Mouse (Mus musculus): Measurements from ENCODE around the gene Lhx1.

Gene Lhx1

DNA sequence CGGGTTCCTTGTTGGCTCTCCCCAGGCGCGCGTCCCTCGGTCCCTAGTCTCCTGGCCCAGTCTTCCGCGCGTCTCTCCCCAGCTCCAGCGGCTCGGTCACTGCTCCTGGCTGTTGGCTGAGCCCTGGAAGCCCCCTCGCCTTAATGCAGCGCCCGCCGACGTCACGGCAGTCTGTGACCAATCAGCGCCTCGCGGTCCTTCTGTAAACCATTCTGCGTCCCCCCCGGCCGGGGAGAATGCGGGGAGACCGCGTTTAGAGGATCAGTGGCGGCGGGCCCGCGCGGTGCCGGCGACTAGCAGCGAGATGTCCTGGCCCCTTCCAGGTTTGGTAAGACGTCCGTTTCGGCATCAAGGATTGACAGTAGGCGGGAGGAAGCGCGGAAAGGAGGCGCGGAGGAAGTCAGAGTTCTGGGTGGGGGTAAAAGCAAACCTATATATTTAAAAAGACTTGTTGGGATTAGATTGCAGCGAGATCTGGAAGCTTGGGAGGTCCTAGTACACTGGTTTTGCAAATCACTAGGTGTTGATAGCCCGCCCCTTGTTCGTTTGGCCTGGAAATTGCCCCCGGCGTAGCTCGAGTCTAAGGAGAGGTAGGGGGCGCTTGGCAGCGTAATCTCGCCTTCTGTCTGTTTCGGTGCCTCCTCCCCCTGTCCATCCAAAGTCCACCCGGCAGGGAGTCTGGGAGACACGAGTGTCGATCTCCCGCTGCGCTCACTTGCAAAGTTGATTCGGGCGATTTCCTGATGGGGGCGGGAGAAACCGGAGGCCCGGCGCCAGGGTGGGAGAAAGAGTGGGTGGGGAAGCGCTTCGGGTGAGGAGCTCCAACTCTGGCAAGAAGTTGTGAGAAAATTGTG, at the start of gene Lhx1:
TSS of gene Lhx1 (minus strand) at position 115 of the 854 bp plus-strand sequence.
- DNase-seq: no peak

DNA sequence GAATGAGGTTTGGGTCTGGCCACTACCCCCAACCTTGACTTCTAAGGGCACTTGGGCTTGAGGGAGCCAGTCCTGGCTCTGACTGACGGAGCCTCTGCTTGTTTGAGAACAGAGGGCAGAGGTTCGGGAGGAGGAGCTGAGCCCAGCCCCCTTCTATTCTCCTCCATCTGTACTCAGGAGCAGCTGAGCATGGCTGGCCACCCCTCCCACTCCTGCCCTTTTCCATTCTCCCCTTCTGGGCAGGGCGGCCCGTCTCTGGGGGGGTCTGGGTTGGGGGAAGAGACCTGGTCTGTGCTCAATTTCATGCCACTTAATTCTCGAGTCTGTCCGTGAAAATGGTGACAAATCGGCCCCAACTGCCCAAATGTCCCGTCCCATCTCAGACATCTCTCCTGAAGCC, 49.5 kb upstream of the Lhx1 start:
- no peak for DNase-seq

DNA sequence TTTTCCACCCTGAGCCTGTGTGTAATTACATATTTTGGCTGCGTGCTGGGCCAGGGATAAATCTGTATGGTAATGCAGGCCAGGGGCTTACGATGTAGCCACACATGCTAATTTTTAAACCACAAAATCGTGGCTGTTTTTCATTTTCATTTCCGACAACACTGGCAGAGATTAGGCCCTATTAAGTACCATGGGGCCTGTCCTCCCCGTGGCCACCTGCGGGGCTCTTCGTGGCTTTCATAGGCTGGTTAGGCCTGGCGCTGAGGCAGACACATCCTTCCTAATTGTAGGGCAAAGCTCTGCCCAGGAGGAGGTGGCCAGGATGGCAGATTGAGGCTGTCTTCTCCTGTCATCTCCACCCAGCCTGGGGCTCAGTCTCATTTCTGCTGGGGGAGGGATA, 48.3 kb upstream of the Lhx1 start:
- DNase-seq: no peak

DNA sequence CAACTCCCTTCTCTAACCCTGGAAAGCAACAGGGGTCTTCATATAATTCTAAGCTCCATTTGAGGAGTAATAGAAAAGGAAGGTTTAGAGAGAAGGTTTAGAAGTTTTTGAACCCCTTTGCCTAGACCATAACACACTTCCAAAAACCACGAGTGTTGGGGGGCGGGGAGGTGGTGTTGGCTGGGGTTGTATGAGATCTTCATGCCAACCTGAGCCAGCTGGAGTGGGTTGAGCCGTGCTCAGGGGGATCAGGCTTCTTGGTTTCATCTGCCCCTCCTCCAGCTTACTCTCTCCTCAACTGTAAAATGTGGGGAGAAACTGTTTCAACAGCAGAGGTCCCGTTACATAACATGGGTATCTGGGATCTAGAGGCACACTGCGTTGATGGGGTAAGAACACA, 45.5 kb upstream of the Lhx1 start:
- DNase-seq: no peak

DNA sequence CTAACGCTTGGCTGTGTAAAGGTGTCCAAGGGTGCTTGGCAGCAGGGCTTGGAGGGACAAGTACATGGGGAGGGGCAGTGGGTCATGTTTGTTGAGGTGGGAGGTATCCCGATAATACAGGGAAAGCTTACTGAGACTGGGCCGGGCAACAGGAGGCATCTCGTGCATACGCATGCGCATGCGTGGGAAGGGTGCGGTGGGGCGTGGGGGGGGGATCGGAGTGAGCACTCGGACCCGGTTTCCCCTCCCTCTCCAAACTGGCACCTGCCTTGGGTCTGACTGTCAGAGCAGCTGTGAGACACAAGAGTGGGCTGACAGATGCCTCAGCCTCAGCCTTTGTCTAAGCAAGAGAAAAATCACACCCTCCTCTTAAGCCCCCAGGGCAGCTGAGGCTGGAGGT, 45.1 kb upstream of the Lhx1 start:
- DNase-seq: no peak

DNA sequence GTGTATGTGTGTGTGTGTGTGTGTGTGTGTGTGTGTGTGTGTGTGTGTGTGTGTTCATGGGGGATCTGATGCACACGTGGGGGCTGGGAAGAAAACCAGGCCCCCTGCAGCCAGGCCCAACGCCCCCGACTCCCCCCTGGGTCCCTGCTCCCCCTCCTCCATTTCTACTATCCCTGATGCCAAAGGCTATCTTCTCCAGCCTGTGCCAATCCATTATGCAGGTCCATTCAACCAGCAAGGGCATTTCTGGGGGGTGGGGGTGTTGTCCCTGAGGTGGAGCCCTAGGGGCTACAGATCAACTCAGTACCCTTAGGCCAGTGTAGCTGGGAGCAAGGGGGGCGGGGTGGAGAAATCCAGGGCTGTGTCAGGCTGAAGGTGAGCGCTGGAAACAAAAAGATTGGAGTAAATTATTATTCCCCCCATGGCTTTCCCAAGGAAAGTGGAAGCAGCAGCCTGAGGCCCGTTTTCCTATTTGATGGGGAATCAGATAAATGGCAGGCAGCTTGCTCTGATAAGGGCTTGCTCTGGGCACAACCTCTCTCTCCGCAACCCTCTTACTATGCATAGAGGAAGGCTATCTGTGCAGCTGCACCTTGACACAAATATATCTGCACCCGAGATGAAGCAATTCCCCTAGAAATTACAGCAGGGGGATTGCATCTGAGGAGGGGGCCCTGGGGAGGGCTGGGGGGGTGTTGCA, 43.9 kb upstream of the Lhx1 start:
- no peak for DNase-seq

DNA sequence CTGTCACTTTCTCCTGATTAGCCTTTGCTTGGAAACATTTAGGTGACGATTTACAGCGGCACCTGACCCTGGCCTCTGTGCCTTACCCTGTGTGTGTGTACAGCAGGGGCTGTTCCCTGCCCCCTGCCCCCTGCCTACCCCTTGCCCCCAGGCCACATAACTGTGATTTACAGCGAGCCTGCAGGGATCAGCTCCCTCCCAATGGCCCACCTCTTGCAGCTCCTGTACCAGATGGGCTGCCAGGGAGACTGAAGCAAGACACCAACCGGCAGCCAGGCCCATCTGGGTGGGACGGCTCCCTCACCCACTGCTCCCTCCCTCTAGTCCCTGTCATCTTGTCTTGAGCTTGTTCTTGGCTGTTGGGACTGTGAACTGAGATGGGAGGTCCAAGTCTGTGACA, 43.1 kb upstream of the Lhx1 start:
- DNase-seq: no peak

DNA sequence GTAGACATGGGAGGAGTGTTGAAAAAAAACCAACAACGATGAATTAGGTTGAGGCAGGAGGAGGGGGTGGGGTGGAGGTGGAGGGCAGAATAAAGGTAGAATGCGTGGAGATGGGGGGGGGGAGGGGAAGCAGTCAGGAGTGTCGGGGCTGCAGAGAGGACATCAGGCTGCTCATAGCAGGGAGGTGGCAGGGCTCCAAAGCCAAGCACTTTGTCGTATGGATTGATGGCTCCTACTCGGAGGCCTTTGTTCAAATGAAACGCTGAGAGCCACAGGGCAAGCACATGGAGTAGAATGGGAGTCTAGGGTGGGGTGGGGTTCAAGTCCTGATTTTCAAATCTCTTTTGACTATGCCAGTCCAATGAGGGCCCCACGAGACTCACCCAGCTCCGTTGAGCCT, 41.4 kb upstream of the Lhx1 start:
- DNase-seq: no peak

DNA sequence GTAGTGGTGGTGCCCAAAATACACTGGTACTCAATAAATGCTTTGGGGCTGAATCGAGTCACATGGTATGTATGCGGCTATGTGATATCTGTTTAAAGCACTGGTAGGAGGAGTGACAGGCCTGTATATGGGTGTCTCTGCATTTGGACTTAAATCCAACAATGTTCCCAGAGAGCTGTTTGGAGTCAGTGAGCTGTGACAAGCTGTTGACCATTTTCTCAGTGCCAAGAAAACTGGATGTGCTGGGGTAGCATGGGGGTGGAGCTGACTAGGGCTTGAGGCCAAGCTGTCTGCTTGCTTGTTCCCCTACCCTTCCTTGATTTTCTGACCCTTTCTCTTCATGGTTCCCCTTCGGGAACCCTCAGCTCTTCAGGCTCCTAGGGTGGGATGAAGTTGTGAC, 39.9 kb upstream of the Lhx1 start:
- DNase-seq: no peak

DNA sequence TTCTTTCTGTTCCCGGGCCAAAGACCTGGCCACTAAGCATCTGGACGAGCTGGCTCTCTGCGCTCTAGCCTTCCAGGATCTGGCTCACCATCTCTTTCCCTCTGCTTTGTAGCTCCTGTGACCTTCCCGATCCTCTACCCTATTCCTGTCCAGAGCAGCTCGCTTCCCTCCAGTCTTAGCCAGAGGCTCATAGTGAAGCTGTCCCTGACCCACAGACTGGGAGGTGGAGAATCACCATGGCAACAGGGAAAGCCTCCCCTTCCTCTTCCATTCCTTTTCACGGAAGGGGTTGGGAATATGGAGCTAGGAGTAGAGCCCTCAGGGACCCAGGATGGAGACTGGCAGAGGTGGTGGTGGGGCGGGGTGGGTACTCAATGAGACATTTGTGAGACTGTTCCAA, 38.0 kb upstream of the Lhx1 start:
- DNase-seq: no peak

DNA sequence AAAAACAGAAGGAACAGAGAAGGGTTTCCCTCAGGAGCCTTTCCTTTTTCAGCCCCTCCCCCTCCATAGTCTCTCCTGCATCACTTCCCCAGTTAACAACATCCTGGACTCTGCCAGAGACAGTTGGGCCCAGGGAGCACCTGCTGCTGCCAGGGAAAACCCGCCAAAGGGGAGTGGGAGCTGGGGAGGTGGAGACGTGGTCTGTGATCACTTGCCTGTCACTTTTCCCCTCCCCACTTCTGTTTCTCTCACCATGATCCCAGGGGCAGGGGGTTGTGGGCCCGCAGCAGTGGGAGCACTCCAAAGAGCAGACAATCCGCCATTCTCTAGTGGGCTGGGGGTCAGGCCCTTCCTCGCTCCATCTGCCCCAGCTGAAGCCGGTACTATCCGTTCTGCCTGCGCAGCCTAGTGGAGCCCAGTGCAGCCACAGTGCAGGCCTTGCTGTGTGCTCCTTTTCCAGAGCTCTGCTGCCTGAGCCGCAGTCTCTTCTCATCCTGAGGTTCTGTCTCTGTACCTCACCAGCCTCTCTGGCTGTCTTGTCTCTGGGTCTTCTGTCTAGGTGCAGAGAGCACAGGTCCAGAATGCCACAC, 37.5 kb upstream of the Lhx1 start:
- DNase-seq: no peak

DNA sequence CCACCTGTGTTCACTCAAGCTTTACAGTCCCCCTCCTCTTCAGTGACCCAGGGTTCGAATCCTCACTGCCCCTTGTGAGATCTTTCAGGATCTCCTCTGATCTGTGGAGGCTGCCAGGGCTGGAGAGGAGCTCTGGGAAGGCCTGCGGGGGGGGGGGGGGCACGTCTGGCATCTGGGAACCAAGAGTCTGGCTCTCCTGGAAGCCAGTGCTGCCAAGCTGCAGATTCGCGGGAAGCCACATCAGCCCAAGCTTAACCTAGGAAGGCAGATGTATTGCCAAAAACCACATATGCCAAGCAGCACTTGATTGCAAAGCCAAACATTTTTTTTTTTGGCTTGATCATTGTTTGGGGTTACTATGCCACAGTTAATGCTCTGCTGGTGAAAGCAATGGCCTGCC, 36.2 kb upstream of the Lhx1 start:
- no peak for DNase-seq

DNA sequence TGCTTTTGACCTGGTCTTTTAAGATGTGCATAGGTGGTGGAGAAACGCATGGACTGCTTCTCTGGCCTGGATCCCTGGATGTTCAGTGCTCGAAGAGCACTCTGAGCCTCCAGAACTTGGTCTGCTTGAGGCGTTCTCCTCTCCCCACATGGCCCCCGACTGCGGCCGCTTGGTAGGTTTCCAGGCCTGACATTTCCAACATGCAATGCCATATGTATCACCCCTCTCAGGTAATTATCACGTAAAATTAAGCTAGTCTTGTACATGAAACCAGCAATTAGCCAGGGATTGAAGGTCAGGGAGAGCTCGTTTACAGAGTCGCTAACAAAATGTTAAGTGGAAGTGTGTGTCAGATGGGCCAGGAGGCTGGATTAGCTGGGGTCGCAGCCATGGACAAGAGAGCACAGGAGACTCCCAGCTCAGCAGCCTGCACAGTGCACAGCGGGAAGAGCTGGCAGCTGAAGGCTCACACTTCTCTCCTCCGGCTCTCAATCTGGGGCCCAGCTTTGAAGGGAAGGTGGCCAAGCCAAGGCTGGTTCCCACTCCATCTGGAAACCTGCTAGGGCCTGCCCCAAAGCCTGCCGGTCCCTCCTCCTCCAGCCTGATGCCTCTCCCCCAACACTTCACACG, 28.6 kb upstream of the Lhx1 start:
- no peak for DNase-seq

DNA sequence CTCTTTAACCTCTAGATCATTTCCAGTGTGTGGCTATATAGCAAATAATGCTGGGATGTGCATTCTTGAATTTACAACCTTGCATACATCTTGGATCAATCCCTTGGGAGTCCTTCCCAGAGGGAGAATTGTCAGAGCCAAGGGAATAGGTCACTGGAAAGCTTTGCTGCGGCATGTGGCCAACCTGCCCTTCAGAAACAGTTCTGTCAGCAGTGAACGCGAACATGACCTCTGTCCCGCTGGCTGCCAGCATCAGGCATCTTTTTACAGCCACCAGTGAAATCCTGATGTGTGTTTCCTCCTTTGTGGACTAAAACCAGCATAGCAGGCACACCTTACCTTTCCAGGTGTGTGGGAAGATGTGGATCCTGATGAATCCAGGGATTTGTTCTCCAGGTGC, 26.0 kb upstream of the Lhx1 start:
- DNase-seq: no peak

DNA sequence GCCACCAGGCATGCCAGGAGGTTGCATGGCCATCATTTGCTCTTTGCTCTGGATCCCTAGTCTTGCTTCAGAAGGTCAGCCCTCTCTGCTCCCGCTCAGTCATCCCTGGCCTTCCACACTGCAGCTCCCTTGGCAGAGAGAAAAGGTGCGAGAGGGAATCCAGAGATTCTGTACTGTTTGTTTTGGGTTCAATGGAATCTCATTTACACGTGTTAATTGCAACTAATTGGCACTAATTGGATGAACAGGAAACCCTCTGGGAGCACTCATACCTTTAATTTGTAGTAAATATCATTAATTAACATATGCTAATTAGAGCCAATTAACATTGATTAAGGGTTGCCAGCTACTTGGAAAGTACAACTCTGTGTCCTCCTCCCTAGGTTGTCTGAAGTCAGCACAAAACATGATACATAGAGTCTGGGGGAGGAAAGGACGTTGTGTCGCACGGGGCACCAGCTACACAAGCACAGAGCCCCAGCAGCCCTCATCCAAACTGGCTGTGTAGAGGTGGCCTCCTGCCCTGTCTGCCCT, 24.0 kb upstream of the Lhx1 start:
- no peak for DNase-seq

DNA sequence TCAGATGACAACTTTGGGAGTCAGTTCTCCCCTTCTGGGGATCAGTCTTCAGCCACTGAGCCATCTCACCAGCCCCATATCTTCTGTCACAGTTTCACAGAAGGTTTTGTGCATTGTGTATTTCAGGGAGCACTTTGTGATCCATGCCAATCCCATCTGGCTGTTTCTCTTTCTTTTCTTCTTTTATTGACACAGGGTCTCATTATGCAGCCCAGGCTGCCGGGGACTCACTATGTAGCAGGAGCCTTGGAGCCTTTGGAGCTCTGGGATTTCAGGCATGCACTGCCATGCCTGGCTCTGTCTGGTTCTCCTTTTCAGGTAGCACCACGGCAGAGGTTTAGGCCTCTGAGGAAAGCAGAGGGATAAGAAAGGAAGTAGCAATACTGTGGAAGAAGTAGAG, 23.0 kb upstream of the Lhx1 start:
- DNase-seq: no peak

DNA sequence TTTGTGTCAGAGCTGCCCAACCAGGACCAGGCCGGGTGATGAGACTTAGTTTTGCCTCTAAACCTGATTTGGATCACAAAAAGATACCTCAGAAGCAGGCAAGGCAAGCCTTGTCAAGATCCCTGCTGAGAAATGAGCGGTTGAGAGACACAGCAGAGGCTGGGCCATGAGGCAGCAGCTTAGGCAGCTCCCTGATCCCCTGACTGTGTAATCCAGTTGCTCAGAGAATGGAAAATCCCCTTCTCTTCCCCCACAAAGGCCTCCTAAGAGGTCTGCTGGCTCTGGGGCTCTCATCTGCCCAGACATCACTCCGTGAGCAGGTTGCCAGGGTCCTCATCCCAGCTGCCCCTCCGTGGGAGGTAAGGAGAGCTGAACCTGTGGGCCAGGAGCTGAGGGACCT, 14.6 kb upstream of the Lhx1 start:
- DNase-seq: no peak

DNA sequence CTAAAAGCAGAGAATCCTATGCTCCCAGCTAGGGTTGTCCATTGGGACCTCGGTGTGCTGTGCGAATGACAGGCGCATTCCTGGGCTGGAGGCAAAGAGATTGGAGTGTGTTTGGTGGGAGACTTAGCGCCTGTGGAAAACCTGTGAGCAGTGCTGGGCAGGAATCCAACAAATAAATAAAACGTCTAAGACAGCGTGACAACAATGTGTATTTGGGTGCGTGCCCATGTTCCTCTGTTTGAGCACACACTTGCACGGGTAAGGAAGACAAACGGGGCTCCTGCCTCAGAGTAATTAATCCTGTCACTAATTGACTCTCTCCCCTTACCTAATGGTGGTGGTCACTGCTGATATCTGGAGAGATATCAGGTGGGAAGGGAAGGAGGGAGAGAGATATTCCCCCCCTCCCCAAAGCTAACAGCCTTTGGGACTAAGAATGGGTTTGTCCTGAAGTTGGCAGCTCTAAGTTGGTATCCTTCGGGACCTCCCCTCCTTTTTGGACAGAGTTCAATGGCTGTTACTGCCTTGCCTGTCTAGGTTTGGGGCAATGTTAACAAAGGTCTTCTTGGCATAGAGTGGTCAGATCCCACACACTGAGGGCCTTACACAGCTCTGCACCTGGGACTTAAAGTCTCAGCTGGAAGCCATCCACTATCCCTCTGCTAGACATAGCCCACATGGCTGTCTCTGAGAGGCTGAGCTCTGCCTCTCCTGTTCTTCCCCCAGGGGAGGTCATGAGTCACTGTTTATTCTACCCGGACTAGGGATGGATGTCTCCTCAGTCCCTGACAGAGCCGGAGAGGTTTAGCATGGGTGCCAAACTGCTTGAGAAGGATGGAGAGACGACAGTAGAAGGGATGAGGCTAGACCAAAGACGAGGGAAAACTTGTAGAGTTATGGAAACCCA, 4.7 kb upstream of the Lhx1 start:
- DNase-seq: no peak

DNA sequence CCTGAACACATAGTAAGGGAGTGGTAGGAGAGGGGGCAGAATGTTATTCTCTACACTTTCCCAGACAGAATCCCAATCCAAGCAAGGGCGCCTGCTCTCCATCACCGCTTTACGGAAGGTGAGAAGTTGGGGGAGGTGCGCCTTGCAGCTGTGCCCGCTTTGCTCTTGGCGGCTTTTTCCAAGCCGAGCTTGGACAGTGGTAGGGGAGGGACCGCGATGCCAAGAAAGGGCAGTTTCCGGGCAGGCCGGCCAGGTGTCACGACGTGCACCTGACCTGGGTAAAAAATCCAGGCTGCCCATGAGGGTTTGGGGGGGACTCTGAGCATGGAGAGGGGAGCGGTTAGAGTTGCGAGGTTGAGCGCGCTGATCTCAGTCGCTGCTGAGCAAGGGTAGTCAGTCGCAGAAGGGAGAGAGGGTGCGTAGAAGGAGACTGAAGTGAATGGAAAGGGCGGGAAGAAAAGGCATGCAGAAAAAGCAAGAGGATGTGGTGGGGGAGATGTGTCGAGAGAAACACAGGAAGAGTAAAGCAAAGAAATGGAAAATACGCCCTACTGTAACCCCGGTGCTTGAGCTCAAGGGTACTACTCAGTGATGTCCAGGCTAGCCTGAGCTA, 3.9 kb upstream of the Lhx1 start:
- DNase-seq: no peak

DNA sequence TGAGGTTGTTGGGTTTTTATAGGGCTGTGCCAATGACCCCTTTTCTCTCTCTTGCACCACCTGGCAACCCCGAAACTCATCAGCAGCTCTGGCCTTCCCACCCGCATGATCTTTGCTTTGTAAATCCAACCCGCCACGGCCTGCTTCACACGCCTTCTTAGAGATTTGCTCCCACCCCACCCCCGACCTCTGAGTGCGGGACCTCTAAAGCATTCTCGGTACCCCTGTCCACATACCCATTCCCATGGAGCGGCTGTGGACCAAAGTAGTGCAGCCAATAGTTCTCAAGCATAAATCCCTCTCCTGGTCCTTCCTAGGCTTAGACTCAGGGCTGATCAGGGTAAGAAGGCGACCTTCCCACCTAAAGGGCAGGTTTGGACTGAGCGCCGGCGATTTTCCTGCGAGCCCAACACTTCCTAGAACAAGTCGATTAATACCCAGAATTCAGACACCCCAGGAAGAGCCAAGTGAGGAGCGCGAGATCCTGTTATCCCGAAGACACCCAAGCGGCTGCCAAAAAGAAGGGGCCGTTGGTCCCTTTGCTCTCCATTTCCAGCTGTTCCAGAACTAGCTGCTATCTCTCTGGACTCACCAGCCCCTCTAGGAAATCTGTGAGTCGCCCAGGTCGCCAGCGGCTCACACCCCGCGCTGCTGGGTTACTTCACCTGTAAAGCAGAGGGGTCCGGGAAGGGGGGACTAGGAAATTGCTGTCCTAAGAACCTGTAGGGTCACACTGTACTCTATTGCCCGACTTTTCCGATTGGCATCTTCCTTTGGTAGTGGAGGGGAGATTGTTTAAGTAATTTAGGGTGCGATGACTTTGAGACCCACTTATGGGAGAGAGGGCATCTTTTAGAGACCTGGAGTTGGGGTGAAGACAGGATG, 1.9 kb upstream of the Lhx1 start:
- no peak for DNase-seq

DNA sequence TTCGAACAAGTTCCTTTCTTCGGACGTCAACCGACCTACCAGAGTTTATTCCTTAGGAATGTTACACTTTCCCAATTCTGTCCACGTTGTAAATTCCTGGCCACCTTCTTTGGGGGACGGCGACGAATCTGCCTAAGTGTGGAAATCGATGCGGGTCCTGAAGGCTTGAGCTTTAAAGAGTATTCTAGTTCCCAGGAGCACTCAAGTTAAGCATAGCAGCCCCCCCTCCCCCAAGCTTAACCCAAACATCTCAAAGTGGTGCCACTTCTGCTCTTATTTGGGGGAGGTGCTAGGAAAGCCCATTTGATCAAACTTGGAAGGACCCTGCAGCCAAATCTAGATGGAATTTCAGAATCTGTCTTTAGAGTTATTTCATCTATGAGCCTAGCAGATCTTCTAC, 1.1 kb upstream of the Lhx1 start:
- no peak for DNase-seq
